Mouse (Mus musculus) C2C12 (cell line): Measurements from ENCODE around the gene Nob1. TPM values are rescaled to one million over a fixed set of nuclear protein-coding genes. Genes with fewer than 3 reads are reported as not detected.

ENCODE experiments used
- H3K27me3 ChIP-seq: one replicate; pipeline ENCODE4 v1.6.1; 2011; ENCODE audit not compliant: control insufficient read depth, insufficient read depth, insufficient read length
- H3K36me3 ChIP-seq: one replicate; pipeline ENCODE4 v1.6.1; 2011; ENCODE audit not compliant: control insufficient read depth, insufficient read depth
- H3K4me3 ChIP-seq: one replicate; pipeline ENCODE4 v1.5.1; 2011; ENCODE audit warnings: mild to moderate bottlenecking, control low read depth; ENCODE audit not compliant: poor library complexity, insufficient read depth, severe bottlenecking
- H3K79me2 ChIP-seq: one replicate; pipeline ENCODE4 v1.6.1; 2011; ENCODE audit not compliant: control insufficient read depth, insufficient read depth
- H3K79me3 ChIP-seq: one replicate; pipeline ENCODE4 v1.6.1; 2011; ENCODE audit warnings: low read depth, control low read depth
- H3ac ChIP-seq: one replicate; pipeline ENCODE3; 2011; ENCODE audit warnings: low read depth; ENCODE audit not compliant: control insufficient read depth, insufficient read length
- CEBPB ChIP-seq: IDR thresholded peaks from one replicate; pipeline ENCODE4 v1.6.1; 2011; ENCODE audit warnings: low read depth, mild to moderate bottlenecking, control low read depth, moderate library complexity
- CTCF ChIP-seq: IDR thresholded peaks from one replicate; pipeline ENCODE4 v1.5.1; 2011; ENCODE audit not compliant: control insufficient read depth, insufficient read depth, insufficient read length
- FOSL1 ChIP-seq: IDR thresholded peaks from one replicate; pipeline ENCODE4 v1.8.0; 2011; ENCODE audit warnings: mild to moderate bottlenecking, low read length; ENCODE audit not compliant: poor library complexity, insufficient read depth, severe bottlenecking
- MAX ChIP-seq: IDR thresholded peaks from one replicate; pipeline ENCODE4 v1.6.1; 2011; ENCODE audit warnings: mild to moderate bottlenecking, control low read depth
- MYOD1 ChIP-seq: IDR thresholded peaks from one replicate; pipeline ENCODE4 v1.6.1; 2011; ENCODE audit warnings: low read depth; ENCODE audit not compliant: control insufficient read depth, insufficient read length
- MYOG ChIP-seq: IDR thresholded peaks from one replicate; pipeline ENCODE4 v1.6.1; 2011; ENCODE audit not compliant: control insufficient read depth, insufficient read length; ENCODE audit errors: extremely low read depth
- USF1 ChIP-seq: IDR thresholded peaks from one replicate; pipeline ENCODE4 v1.6.1; 2011; ENCODE audit warnings: low read depth, mild to moderate bottlenecking, control low read depth, moderate library complexity
- polyA plus RNA-seq: library from polyadenylated mRNA; unstranded; fragments of >200 nt; fragmentation: generic; extraction: Trizol; gene quantifications from one replicate; pipeline ENCODE4 v1.2.1, GENCODE M21; 2012; ENCODE audit warnings: missing spikeins

Gene Nob1
- polyA plus RNA-seq, 1 experiment = 94.5 TPM

- TF ChIP-seq CTCF = no peak
- TF ChIP-seq MAX = no peak
- TF ChIP-seq MYOG = no peak
- TF ChIP-seq MYOD1 = no peak
- TF ChIP-seq FOSL1 = no peak
- TF ChIP-seq USF1 = no peak
- no peak for TF ChIP-seq CEBPB
- no peak overlapping the region for H3ac ChIP-seq
Observed at GRCm38 (mm10) chr8:107389557-107389956, 35.3 kb downstream of the Nob1 start.

DNA sequence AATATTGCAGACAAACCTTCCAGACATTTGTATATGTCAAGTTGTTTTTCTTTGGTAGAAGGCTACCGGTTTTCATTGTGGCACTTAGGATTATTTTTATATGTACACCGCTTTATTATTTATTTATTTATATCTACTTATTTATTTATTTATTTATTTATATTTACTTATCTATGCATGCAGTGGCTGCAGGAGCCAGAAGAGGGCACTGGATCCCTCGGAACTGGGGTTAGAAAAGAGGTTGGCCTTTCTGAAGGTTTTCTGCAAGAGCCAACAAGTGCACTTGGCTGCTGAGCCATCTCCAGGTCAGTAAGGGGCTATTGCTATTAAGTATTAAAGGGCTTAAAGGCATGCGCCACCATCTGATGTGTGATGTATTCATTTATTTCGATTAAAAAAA, 37.0 kb downstream of the Nob1 start:
- H3K4me3 ChIP-seq = no peak overlapping the region
- no peaks in the 10 kb centered on the region for H3K79me2 ChIP-seq
- H3K79me3 ChIP-seq = no peaks in the 10 kb centered on the region
- TF ChIP-seq MYOG (no peak), MAX (no peak), CEBPB (no peak), FOSL1 (no peak)
- no peaks in the 10 kb centered on the region for H3K27me3 ChIP-seq
- peaks cover 49% of the 10 kb centered on the region for H3K36me3 ChIP-seq
- H3ac ChIP-seq = no peak overlapping the region

More at GRCm38 (mm10) chr8:107389557-107389956, 35.3 kb downstream of the Nob1 start:
- peaks cover 50% of the 10 kb centered on the region for H3K36me3 ChIP-seq
- peaks cover 7% of the 10 kb centered on the region for H3K79me2 ChIP-seq
- H3K27me3 ChIP-seq = no peaks in the 10 kb centered on the region
- H3K4me3 ChIP-seq = no peak overlapping the region
- peaks cover 3% of the 10 kb centered on the region for H3K79me3 ChIP-seq

GRCm38 (mm10) chr8:107386642-107387041, 38.2 kb downstream of the Nob1 start:
- Histone ChIP-seq H3ac (no peak overlapping the region), H3K4me3 (no peak overlapping the region), H3K79me2 (no peaks in the 10 kb centered on the region), H3K36me3 (peaks cover 40% of the 10 kb centered on the region), H3K79me3 (no peaks in the 10 kb centered on the region), H3K27me3 (no peaks in the 10 kb centered on the region)
- TF ChIP-seq CTCF (no peak), USF1 (no peak), FOSL1 (no peak), MYOD1 (no peak), MAX (no peak), CEBPB (no peak), MYOG (no peak)

GRCm38 (mm10) chr8:107386171-107386570, 38.7 kb downstream of the Nob1 start:
- H3K36me3 ChIP-seq = peaks cover 37% of the 10 kb centered on the region
- no peaks in the 10 kb centered on the region for H3K79me2 ChIP-seq
- H3K79me3 ChIP-seq = no peaks in the 10 kb centered on the region
- H3K4me3 ChIP-seq = no peak overlapping the region
- no peaks in the 10 kb centered on the region for H3K27me3 ChIP-seq
- no peak overlapping the region for H3ac ChIP-seq
- TF ChIP-seq CEBPB (no peak), MYOG (no peak), MAX (no peak), MYOD1 (no peak), FOSL1 (no peak), USF1 (no peak), CTCF (no peak)

GRCm38 (mm10) chr8:107385063-107385462, 39.8 kb downstream of the Nob1 start:
- no peaks in the 10 kb centered on the region for H3K79me2 ChIP-seq
- no peaks in the 10 kb centered on the region for H3K27me3 ChIP-seq
- H3ac ChIP-seq = no peak overlapping the region
- no peak for TF ChIP-seq USF1
- no peak for TF ChIP-seq CEBPB
- no peak for TF ChIP-seq MYOG
- no peak for TF ChIP-seq FOSL1
- no peak for TF ChIP-seq CTCF
- TF ChIP-seq MAX = no peak
- TF ChIP-seq MYOD1 = no peak
- no peak overlapping the region for H3K4me3 ChIP-seq
- H3K36me3 ChIP-seq = peaks cover 33% of the 10 kb centered on the region
- H3K79me3 ChIP-seq = no peaks in the 10 kb centered on the region

DNA sequence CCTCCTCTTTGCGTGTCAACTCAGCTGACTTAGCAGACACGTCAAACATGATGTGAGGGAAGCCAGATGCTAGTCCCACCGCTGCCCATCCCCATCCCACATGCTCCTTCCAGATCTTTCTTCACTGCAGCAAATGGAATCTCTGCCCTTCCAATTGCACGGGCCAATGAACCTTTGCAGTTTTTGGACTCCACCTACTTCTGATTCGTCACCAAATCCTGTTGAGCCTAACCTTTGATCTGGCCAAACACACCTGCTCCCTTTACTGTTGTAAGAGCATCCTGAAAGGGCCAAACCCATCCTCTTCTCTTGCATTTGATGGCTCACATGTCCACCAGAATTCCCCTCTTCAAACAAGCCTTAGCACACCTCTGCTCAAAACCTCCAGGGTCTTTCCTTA, 40.2 kb downstream of the Nob1 start:
- Histone ChIP-seq H3K79me2 (no peaks in the 10 kb centered on the region), H3ac (no peak overlapping the region), H3K36me3 (peaks cover 34% of the 10 kb centered on the region), H3K79me3 (no peaks in the 10 kb centered on the region), H3K4me3 (no peak overlapping the region), H3K27me3 (no peaks in the 10 kb centered on the region)
- TF ChIP-seq MYOG (no peak), CEBPB (no peak), USF1 (no peak), FOSL1 (no peak), CTCF (no peak), MAX (no peak), MYOD1 (no peak)
